Mouse (Mus musculus): Measurements from ENCODE around the gene Satl1. TPM values are rescaled to one million over a fixed set of nuclear protein-coding genes. Genes with fewer than 3 reads are reported as not detected.
"Not testable (repeated sequence)": the region's sequence is repeated elsewhere in the genome, so short reads cannot be mapped to it uniquely, and the experiment has no call there.

Satl1 gene
- not detected in 2 replicates for total RNA-seq (2014; rRNA removed)
- polyA plus RNA-seq (2012; rRNA removed) = not detected in 2 replicates

DNA sequence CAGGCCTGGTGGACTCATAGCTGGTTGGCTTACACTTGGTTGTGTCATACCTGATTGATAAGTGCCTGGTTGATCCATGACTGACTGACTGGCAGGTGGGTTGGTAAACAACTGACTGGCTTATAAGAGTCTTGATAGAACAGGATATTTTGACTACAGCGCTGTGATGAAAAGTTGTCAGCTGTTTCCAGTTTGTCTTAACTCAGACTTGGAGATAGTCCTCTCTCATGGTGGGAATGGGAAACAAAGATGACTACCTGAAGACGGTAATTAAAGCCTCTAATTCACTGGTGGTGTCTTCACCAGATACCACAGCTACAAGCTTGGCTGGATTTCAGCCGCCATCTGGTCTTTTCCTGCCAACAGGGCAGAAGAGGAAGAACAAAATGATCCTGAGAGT lies at the start of gene Satl1:
TSS of gene Satl1 (minus strand) at position 101 of the 400 bp plus-strand sequence.
- no peaks in the 10 kb centered on the region for H3K4me1 ChIP-seq (ENCODE audit: control insufficient read depth, insufficient read depth, low read length)
- WGBS = 96% methylated on average over 3 of the region's 3 CpGs
- no peak within 1 kb of the TSS for H3K4me3 ChIP-seq (ENCODE audit: insufficient read depth, low read depth, low read length)
- no peaks in the 10 kb centered on the region for H3K79me2 ChIP-seq (ENCODE audit: control insufficient read depth, insufficient read depth, low read length)
- DNase-seq (ENCODE audit: extremely low read depth, low read depth, low spot score) = no peak
- no peak within 1 kb of the TSS for H3K27ac ChIP-seq (replicated peaks; ENCODE audit: insufficient read depth, low read depth, low read length)
- TF ChIP-seq POLR2A (IDR thresholded peaks at IDR 0.05; ENCODE audit: extremely low read depth, insufficient read depth, low read length) (no peak), CTCF (IDR thresholded peaks at IDR 0.05; ENCODE audit: low read depth, low read length) (no peak)
- H3K9ac ChIP-seq (ENCODE audit: low read depth, low read length) = no peak within 1 kb of the TSS
- H3K36me3 ChIP-seq (ENCODE audit: control insufficient read depth, insufficient read depth, low read length) = no peaks in the 10 kb centered on the region
- no peaks in the 10 kb centered on the region for H3K27me3 ChIP-seq (ENCODE audit: control insufficient read depth, insufficient read depth, low read length)

- DNase-seq (ENCODE audit: extremely low read depth, low read depth, low spot score) = no peak
- no peak overlapping the region for H3K4me3 ChIP-seq (ENCODE audit: insufficient read depth, low read depth, low read length)
- 80% methylated on average over 2 of the region's 2 CpGs for WGBS
- no peaks in the 10 kb centered on the region for H3K4me1 ChIP-seq (ENCODE audit: control insufficient read depth, insufficient read depth, low read length)
- no peak overlapping the region for H3K27ac ChIP-seq (replicated peaks; ENCODE audit: insufficient read depth, low read depth, low read length)
- no peaks in the 10 kb centered on the region for H3K36me3 ChIP-seq (ENCODE audit: control insufficient read depth, insufficient read depth, low read length)
- H3K9ac ChIP-seq (ENCODE audit: low read depth, low read length) = no peak overlapping the region
- no peaks in the 10 kb centered on the region for H3K79me2 ChIP-seq (ENCODE audit: control insufficient read depth, insufficient read depth, low read length)
- TF ChIP-seq CTCF (IDR thresholded peaks at IDR 0.05; ENCODE audit: low read depth, low read length) = no peak
- no peak for TF ChIP-seq POLR2A (IDR thresholded peaks at IDR 0.05; ENCODE audit: extremely low read depth, insufficient read depth, low read length)
- no peaks in the 10 kb centered on the region for H3K27me3 ChIP-seq (ENCODE audit: control insufficient read depth, insufficient read depth, low read length)
Measured at GRCm38 (mm10) chrX:112438064-112438463, 31.5 kb upstream of the Satl1 start.

DNA sequence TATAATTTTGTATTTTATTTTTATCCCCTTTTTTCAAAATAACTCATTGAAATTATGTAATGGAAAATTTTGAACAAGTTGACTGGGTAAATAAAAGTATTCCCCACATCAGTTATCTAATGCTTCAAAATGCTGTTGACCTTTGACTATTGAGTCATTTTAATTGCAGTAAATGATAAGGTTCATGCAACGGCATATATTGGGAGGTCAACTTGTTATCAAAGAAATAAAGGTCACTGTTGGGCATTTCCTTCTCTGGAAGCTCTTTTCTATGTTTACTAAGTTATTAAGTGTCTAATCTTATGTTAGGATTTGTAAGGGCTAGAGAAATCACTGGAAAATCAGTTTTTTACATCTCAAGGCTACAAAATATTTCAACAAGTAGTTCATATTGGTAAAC lies 31.0 kb upstream of the Satl1 start:
- H3K4me1 ChIP-seq (ENCODE audit: control insufficient read depth, insufficient read depth, low read length) = no peaks in the 10 kb centered on the region
- WGBS = 24% methylated on average over 1 of the region's 1 CpGs
- H3K9ac ChIP-seq (ENCODE audit: low read depth, low read length) = no peak overlapping the region
- H3K36me3 ChIP-seq (ENCODE audit: control insufficient read depth, insufficient read depth, low read length) = no peaks in the 10 kb centered on the region
- TF ChIP-seq POLR2A (IDR thresholded peaks at IDR 0.05; ENCODE audit: extremely low read depth, insufficient read depth, low read length) (no peak), CTCF (IDR thresholded peaks at IDR 0.05; ENCODE audit: low read depth, low read length) (no peak)
- H3K27ac ChIP-seq (replicated peaks; ENCODE audit: insufficient read depth, low read depth, low read length) = no peak overlapping the region
- no peaks in the 10 kb centered on the region for H3K27me3 ChIP-seq (ENCODE audit: control insufficient read depth, insufficient read depth, low read length)
- no peaks in the 10 kb centered on the region for H3K79me2 ChIP-seq (ENCODE audit: control insufficient read depth, insufficient read depth, low read length)
- no peak overlapping the region for H3K4me3 ChIP-seq (ENCODE audit: insufficient read depth, low read depth, low read length)
- peak; percentile 4 for DNase-seq (ENCODE audit: extremely low read depth, low read depth, low spot score)

DNA sequence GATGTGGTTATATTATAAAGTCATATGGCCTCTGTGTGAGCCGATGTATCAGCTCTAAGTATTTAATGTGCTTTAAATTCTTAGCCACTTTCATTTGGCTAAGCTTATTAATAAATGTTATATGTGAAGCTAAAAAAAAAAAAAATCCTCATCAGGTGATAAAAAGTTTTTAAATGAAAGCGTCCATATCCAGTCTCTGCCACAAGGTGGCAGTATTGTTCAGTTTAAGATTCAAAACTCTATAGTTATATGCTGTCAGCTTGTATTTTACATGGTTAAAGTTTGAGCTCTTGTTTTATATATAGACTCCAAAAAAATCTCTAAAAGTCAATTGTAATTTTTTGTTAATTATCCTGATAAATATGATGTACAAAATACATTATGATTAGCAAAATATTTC lies 16.4 kb upstream of the Satl1 start:
- H3K27me3 ChIP-seq (ENCODE audit: control insufficient read depth, insufficient read depth, low read length); H3K36me3 ChIP-seq (ENCODE audit: control insufficient read depth, insufficient read depth, low read length); H3K27ac ChIP-seq (replicated peaks; ENCODE audit: insufficient read depth, low read depth, low read length); H3K4me3 ChIP-seq (ENCODE audit: insufficient read depth, low read depth, low read length); H3K4me1 ChIP-seq (ENCODE audit: control insufficient read depth, insufficient read depth, low read length); H3K9ac ChIP-seq (ENCODE audit: low read depth, low read length); H3K79me2 ChIP-seq (ENCODE audit: control insufficient read depth, insufficient read depth, low read length): not testable (repeated sequence)
- peak; percentile 28; the same call in 1 of the 2 replicates for TF ChIP-seq CTCF (IDR thresholded peaks at IDR 0.05; ENCODE audit: low read depth, low read length)
- WGBS = 20% methylated on average over 2 of the region's 2 CpGs
- DNase-seq (ENCODE audit: extremely low read depth, low read depth, low spot score) = peak; percentile 6

DNA sequence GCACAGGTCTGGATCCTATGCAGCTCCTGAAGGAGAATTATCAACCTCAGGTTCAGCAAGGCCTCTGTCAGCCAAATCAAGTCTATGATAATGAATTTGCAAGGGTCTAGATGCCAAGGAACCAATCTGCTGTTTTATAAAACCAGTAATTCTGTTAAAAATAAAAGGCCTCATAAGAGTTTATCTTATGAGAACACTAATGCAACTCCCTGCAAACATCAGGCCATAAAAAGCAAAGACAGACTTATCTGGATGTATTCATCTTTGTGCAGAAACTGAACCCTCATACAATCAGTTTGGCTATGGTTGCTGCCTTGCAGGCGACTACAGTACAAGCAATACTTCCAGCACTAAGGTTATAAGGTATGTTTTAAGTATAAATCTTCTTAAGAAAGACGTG lies 5.7 kb upstream of the Satl1 start:
- H3K4me3 ChIP-seq (ENCODE audit: insufficient read depth, low read depth, low read length) = no peak overlapping the region
- H3K4me1 ChIP-seq (ENCODE audit: control insufficient read depth, insufficient read depth, low read length) = no peaks in the 10 kb centered on the region
- no peaks in the 10 kb centered on the region for H3K27me3 ChIP-seq (ENCODE audit: control insufficient read depth, insufficient read depth, low read length)
- no peaks in the 10 kb centered on the region for H3K36me3 ChIP-seq (ENCODE audit: control insufficient read depth, insufficient read depth, low read length)
- H3K79me2 ChIP-seq (ENCODE audit: control insufficient read depth, insufficient read depth, low read length) = no peaks in the 10 kb centered on the region
- DNase-seq (ENCODE audit: extremely low read depth, low read depth, low spot score) = no peak
- no peak overlapping the region for H3K27ac ChIP-seq (replicated peaks; ENCODE audit: insufficient read depth, low read depth, low read length)
- WGBS = 76% methylated on average over 2 of the region's 2 CpGs
- no peak overlapping the region for H3K9ac ChIP-seq (ENCODE audit: low read depth, low read length)
- no peak for TF ChIP-seq CTCF (IDR thresholded peaks at IDR 0.05; ENCODE audit: low read depth, low read length)
- no peak for TF ChIP-seq POLR2A (IDR thresholded peaks at IDR 0.05; ENCODE audit: extremely low read depth, insufficient read depth, low read length)

- not testable (repeated sequence) for H3K4me1 ChIP-seq (ENCODE audit: control insufficient read depth, insufficient read depth, low read length); H3K9ac ChIP-seq (ENCODE audit: low read depth, low read length); H3K4me3 ChIP-seq (ENCODE audit: insufficient read depth, low read depth, low read length); H3K79me2 ChIP-seq (ENCODE audit: control insufficient read depth, insufficient read depth, low read length); H3K36me3 ChIP-seq (ENCODE audit: control insufficient read depth, insufficient read depth, low read length); H3K27ac ChIP-seq (replicated peaks; ENCODE audit: insufficient read depth, low read depth, low read length); H3K27me3 ChIP-seq (ENCODE audit: control insufficient read depth, insufficient read depth, low read length)
- DNase-seq (ENCODE audit: extremely low read depth, low read depth, low spot score) = peak; percentile 24
- 89% methylated on average over 5 of the region's 5 CpGs for WGBS
Measured at GRCm38 (mm10) chrX:112370577-112371410, 35.8 kb downstream of the Satl1 start.
